Mouse (Mus musculus) ES-Bruce4 (cell line): ENCODE measurements around the gene Wrap53.
"Not testable (repeated sequence)": the region's sequence is repeated elsewhere in the genome, so short reads cannot be mapped to it uniquely, and the experiment has no call there.

Experiments used
- CTCF ChIP-seq: IDR thresholded peaks from one replicate; pipeline ENCODE4 v1.8.1; 2011; ENCODE audit warnings: low read depth, low read length
- EP300 ChIP-seq: IDR thresholded peaks from 2 replicates; pipeline ENCODE4 v1.6.1; 2011; ENCODE audit warnings: low read depth, low read length; ENCODE audit not compliant: insufficient read depth
- POLR2A ChIP-seq: IDR thresholded peaks from one replicate; pipeline ENCODE4 v1.8.1; 2011; ENCODE audit warnings: low read length; ENCODE audit not compliant: insufficient read depth

- peak; percentile 55 for TF ChIP-seq CTCF
- not testable (repeated sequence) for TF ChIP-seq POLR2A, EP300
Measured at GRCm38 (mm10) chr11:69530755-69531154, 49.3 kb downstream of the Wrap53 start.
